Mouse (Mus musculus) spleen, adult 2 months (tissue): Measurements from ENCODE around the gene a.

Experiments
- CTCF ChIP-seq: fragments of 200-500 bp; IDR thresholded peaks from 2 replicates; pipeline ENCODE4 v1.5.1; 2011; ENCODE audit warnings: mild to moderate bottlenecking, inconsistent platforms; ENCODE audit not compliant: insufficient read depth, insufficient read length, insufficient replicate concordance; ENCODE audit errors: extremely low read depth
- POLR2A ChIP-seq: fragments of 200-500 bp; IDR thresholded peaks from 2 replicates; pipeline ENCODE4 v1.6.1; 2011; ENCODE audit warnings: low read depth, low read length, inconsistent platforms

- TF ChIP-seq POLR2A (no peak), CTCF (no peak)
Observed at GRCm38 (mm10) chr2:155030831-155031230, 239.6 kb downstream of the a start.
